Mouse (Mus musculus): ENCODE measurements at regions not wholly inside any gene's neighbourhood (a gene's known extent, or its start where the extent isn't known, plus 50 kb on each side); places are given as distances from the start of the nearest gene placed in this dataset.

GRCm38 (mm10) chr8:126174451-126174850 is 123.9 kb upstream of the Slc35f3 start:
- TF ChIP-seq CTCF (IDR thresholded peaks at IDR 0.05; ENCODE audit: extremely low read depth, insufficient read depth, low read length) = no peak
- TF ChIP-seq POLR2A (IDR thresholded peaks at IDR 0.05; ENCODE audit: extremely low read depth, insufficient read depth, low read length) = no peak

Measured in cortical plate, adult 2 months (tissue).